Mouse (Mus musculus) frontal cortex, adult 2 months (tissue): ENCODE results near the gene Gm9817. TPM values are rescaled to one million over a fixed set of nuclear protein-coding genes. Genes with fewer than 3 reads are reported as not detected.

Experiments used
- DNase-seq, 2 experiments: peaks; one replicate each; pipeline ENCODE4 v3.0.0; 2022; ENCODE audit warnings: low spot score in 1 of 2; ENCODE audit errors: extremely low spot score in 1 of 2
- polyA plus RNA-seq: library from polyadenylated mRNA; depleted of rRNA; stranded (reverse); fragments of >200 nt; gene quantifications from 2 replicates; pipeline ENCODE4 v1.2.3, GENCODE M21; 2012; rRNA removed

Gm9817 gene
- polyA plus RNA-seq, 1 experiment: 0.04 TPM

GRCm38 (mm10) chr13:45088796-45089221 lies 10.3 kb downstream of the Gm9817 start:
- DNase-seq: no peak

DNA sequence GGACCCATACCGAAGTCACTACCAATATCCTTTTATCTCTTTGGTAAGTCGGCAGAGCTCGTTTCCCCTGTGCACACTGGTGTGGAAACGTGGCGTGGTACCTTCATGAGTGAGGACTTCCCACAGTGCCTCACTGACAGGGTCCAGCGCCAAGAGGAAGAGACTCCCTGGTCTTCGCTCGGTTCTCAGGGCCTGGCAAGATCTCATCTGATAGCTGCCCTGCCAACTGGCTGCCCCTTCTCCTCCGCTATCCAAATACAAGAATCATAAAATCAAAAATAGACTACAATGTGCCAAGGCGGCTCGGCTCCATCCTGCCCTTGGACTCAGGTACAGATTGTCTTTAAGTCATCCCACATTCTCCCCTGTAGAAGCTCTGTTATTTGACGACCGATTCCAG lies 11.4 kb downstream of the Gm9817 start:
- DNase-seq: no peak

DNA sequence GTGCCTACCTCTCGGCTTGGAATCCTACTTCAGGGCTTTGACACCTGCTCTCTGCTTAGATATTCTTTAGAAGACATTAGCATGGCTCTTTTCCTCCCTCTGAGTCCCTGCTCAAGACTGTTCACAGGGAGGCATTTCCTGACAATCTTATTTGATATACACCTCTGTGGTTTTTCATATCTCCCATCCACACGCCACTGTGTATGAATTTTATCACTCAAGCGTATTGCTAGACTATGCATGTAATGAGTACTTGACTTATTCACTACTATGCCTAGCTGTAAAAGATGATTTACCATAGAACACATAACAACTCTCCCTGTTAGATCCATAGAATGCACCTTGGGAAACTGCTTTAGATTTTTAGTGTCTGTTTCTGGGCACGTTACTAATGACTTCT lies 14.3 kb downstream of the Gm9817 start:
- DNase-seq: no peak

DNA sequence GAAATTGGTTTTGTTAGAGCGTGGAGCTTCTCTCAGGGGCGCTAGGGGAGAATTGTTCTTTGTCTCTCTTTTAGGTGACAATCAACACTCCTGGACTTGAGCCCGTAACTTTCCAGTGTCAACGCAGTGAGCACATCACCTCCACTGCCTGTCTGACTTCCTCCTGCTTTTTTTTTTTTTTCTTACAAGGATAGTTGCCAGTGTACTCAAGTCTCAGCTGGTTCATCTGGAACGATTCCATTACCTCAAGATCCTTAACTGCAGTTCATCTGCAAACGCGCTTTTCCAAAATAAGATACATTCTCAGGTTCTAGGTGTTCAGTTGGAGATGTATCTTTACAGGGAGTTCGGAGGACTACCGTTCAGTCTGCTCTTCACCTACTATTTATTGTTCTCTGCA lies 16.5 kb downstream of the Gm9817 start:
- DNase-seq: no peak

- peak in 1 of 2 experiments; percentile 18 for DNase-seq
Observed at GRCm38 (mm10) chr13:45099582-45100229, 21.2 kb downstream of the Gm9817 start.

DNA sequence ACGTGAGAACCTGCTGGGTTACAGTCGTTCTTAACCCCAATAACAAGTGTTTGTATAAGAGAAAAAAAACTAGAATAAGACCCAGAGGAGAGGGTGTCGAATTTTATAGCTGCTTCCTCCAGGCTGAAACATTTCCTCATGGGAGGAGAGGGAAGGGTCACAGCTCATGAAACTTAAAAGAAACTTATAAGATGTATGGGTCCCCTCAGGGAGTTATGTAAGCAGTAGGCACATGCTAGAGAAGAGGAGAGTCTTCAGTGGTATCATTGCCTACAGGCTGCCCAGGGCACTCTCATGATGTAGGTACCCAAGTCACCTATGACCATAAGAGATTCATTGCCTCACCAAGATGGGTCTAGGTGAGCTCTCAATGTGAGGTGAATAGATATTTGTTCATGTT lies 28.0 kb downstream of the Gm9817 start:
- no peak for DNase-seq

DNA sequence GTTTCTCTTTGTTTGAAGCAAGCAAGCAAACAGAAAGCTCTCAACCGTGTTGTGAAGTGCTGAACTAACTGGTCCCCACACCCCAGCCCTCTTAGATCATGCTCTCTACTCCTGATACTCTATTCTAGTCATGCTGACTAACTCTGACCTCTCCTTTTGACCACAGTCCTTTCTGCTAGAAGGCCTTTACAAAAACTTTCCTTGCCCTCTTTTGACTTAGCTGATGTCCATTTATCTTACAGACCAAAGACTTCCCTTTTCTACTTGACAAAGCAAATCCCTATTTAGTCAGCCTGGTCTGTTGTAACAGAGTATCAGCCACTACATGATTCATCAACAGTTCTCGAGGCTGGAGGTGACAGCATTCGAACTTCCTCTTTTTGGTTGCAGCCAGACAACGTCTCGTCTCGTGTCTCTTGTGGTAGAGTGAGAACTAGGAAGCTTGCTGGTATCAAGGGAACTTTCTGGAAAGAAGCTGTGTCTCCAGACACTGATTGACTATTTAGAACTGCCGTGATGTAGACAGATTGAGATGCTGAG lies 30.4 kb downstream of the Gm9817 start:
- DNase-seq: peak in 1 of 2 experiments; percentile 11

- no peak for DNase-seq
Observed at GRCm38 (mm10) chr13:45118375-45118774, 39.9 kb downstream of the Gm9817 start.

- no peak for DNase-seq
Observed at GRCm38 (mm10) chr13:45118822-45119221, 40.3 kb downstream of the Gm9817 start.

Other genes starting within 250 kb of the Gm9817 start
- gene Dtnbp1, start 76.5 kb upstream of the Gm9817 start, polyA plus RNA-seq: 123 and 141 TPM in 2 replicates